Mouse (Mus musculus) intestine, postnatal 0 days (tissue): ENCODE results near the gene Fam217b. TPM values are rescaled to one million over a fixed set of nuclear protein-coding genes. Genes with fewer than 3 reads are reported as not detected.

ENCODE experiments used
- ATAC-seq: fragments of 200-750 bp; cut with Nextera tagmentation; 2 replicates; pipeline ENCODE4 v1.8.0; 2017; ENCODE audit warnings: mild to moderate bottlenecking, moderate TSS enrichment, moderate library complexity
- H3K27ac ChIP-seq: fragments of 300-500 bp; sonication (generic); 2 replicates; pipeline ENCODE4 v1.5.1; 2014; ENCODE audit warnings: mild to moderate bottlenecking, low read depth, low read length, moderate library complexity
- H3K27me3 ChIP-seq: fragments of 300-500 bp; sonication (generic); replicated peaks from 2 replicates; pipeline ENCODE4 v1.6.1; 2014; ENCODE audit warnings: low read length, mixed read lengths; ENCODE audit not compliant: control insufficient read depth, insufficient read depth
- H3K36me3 ChIP-seq: fragments of 300-500 bp; sonication (generic); 2 replicates; pipeline ENCODE4 v1.6.1; 2014; ENCODE audit warnings: mild to moderate bottlenecking, moderate library complexity; ENCODE audit not compliant: control insufficient read depth, insufficient read depth
- H3K4me1 ChIP-seq: fragments of 300-500 bp; sonication (generic); replicated peaks from 2 replicates; pipeline ENCODE4 v1.6.1; 2014; ENCODE audit warnings: antibody characterized with exemption, low read length, mixed read lengths; ENCODE audit not compliant: control insufficient read depth, insufficient read depth
- H3K4me2 ChIP-seq: fragments of 300-500 bp; sonication (generic); replicated peaks from 2 replicates; pipeline ENCODE4 v1.6.1; 2014; ENCODE audit warnings: low read depth, mild to moderate bottlenecking, moderate library complexity
- H3K4me3 ChIP-seq: fragments of 300-500 bp; sonication (generic); 2 replicates; pipeline ENCODE4 v1.5.1; 2014; ENCODE audit warnings: low read depth, low read length
- H3K9ac ChIP-seq: fragments of 300-500 bp; sonication (generic); 2 replicates; pipeline ENCODE4 v1.6.1; 2014; ENCODE audit warnings: mild to moderate bottlenecking, low read depth, low read length
- H3K9me3 ChIP-seq: fragments of 300-500 bp; sonication (generic); 2 replicates; pipeline ENCODE4 v1.6.1; 2016; ENCODE audit warnings: mixed run types; ENCODE audit not compliant: control insufficient read depth
- CTCF ChIP-seq: sonication (generic); IDR thresholded peaks from 2 replicates; pipeline ENCODE4 v1.5.1; 2016; ENCODE audit warnings: low read depth, mild to moderate bottlenecking, control low read depth, antibody characterized with exemption, moderate library complexity
- WGBS: fragments of 180-500 bp; shearing (Covaris S2); extraction: QIAGEN DNeasy Blood & Tissue Kit; methylation state at CpG from one replicate; pipeline ENCODE4 v1.1.7; 2014; 5-methylcytosine and 5-hydroxymethylcytosine counted together
- polyA plus RNA-seq: library from polyadenylated mRNA; unstranded; fragments of >200 nt; fragmentation: Nextera tagmentation; extraction: Ambion mirVana; gene quantifications from 2 replicates; pipeline ENCODE4 v1.2.1, GENCODE M21; 2015

The Fam217b gene
- polyA plus RNA-seq, 1 experiment from 2014 or later = 2.5 TPM

- ATAC-seq = no peak
- Histone ChIP-seq H3K27me3 (0 out of 2 replicates have a peak, but pooled peaks cover 3% of the 10 kb centered on the region), H3K4me1 (no peaks in the 10 kb centered on the region), H3K9ac (no peak overlapping the region), H3K4me3 (no peak overlapping the region), H3K9me3 (no peaks in the 10 kb centered on the region), H3K27ac (no peak overlapping the region), H3K4me2 (no peak overlapping the region), H3K36me3 (0 out of 2 replicates have a peak, but pooled peaks cover 6% of the 10 kb centered on the region)
- 66% methylated on average over 6 of the region's 6 CpGs for WGBS
- TF ChIP-seq CTCF = no peak
Observed at GRCm38 (mm10) chr2:178421603-178422002, 7.3 kb downstream of the Fam217b start.

- Histone ChIP-seq H3K36me3 (0 out of 2 replicates have a peak, but pooled peaks cover 6% of the 10 kb centered on the region), H3K9me3 (no peaks in the 10 kb centered on the region), H3K27ac (no peak overlapping the region), H3K4me1 (no peaks in the 10 kb centered on the region), H3K9ac (no peak overlapping the region), H3K4me2 (no peak overlapping the region), H3K4me3 (no peak overlapping the region), H3K27me3 (0 out of 2 replicates have a peak, but pooled peaks cover 3% of the 10 kb centered on the region)
- no peak for TF ChIP-seq CTCF
- WGBS = 53% methylated on average over 2 of the region's 3 CpGs
- no peak for ATAC-seq
Observed at GRCm38 (mm10) chr2:178422186-178422585, 7.9 kb downstream of the Fam217b start.

GRCm38 (mm10) chr2:178423223-178423622 is 8.9 kb downstream of the Fam217b start:
- Histone ChIP-seq H3K27ac (no peak overlapping the region), H3K4me1 (no peaks in the 10 kb centered on the region), H3K27me3 (0 out of 2 replicates have a peak, but pooled peaks cover 3% of the 10 kb centered on the region), H3K4me2 (no peak overlapping the region), H3K9me3 (no peaks in the 10 kb centered on the region), H3K9ac (no peak overlapping the region), H3K4me3 (no peak overlapping the region), H3K36me3 (0 out of 2 replicates have a peak, but pooled peaks cover 6% of the 10 kb centered on the region)
- no peak for ATAC-seq
- WGBS = 75% methylated on average over 5 of the region's 5 CpGs
- TF ChIP-seq CTCF = no peak

GRCm38 (mm10) chr2:178426229-178426628 is 11.9 kb downstream of the Fam217b start:
- WGBS = 19% methylated on average over 4 of the region's 4 CpGs
- peak; percentile 25; the same call in 1 of the 2 replicates for ATAC-seq
- Histone ChIP-seq H3K9ac (no peak overlapping the region), H3K4me3 (no peak overlapping the region), H3K4me1 (peaks cover 2% of the 10 kb centered on the region; the same call in 1 of the 2 replicates), H3K27ac (no peak overlapping the region), H3K36me3 (no peaks in the 10 kb centered on the region), H3K4me2 (no peak overlapping the region), H3K9me3 (no peaks in the 10 kb centered on the region), H3K27me3 (no peaks in the 10 kb centered on the region)
- peak; percentile 77 for TF ChIP-seq CTCF

- Histone ChIP-seq H3K27me3 (no peaks in the 10 kb centered on the region), H3K27ac (no peak overlapping the region), H3K36me3 (no peaks in the 10 kb centered on the region), H3K9me3 (no peaks in the 10 kb centered on the region), H3K4me3 (no peak overlapping the region), H3K4me2 (no peak overlapping the region), H3K9ac (no peak overlapping the region), H3K4me1 (peaks cover 8% of the 10 kb centered on the region; the same call in 1 of the 2 replicates)
- 80% methylated on average over 5 of the region's 5 CpGs for WGBS
- TF ChIP-seq CTCF = no peak
- ATAC-seq = 0 out of 2 replicates have a peak, but pooled peaks have one; percentile 27
Observed at GRCm38 (mm10) chr2:178427181-178427580, 12.9 kb downstream of the Fam217b start.

- H3K4me3 ChIP-seq = no peak overlapping the region
- no peaks in the 10 kb centered on the region for H3K36me3 ChIP-seq
- WGBS = 82% methylated on average over 9 of the region's 9 CpGs
- TF ChIP-seq CTCF = no peak
- peaks cover 8% of the 10 kb centered on the region; the same call in 1 of the 2 replicates for H3K4me1 ChIP-seq
- ATAC-seq = no peak
- H3K9ac ChIP-seq = no peak overlapping the region
- H3K9me3 ChIP-seq = no peaks in the 10 kb centered on the region
- H3K4me2 ChIP-seq = no peak overlapping the region
- H3K27me3 ChIP-seq = no peaks in the 10 kb centered on the region
- no peak overlapping the region for H3K27ac ChIP-seq
Observed at GRCm38 (mm10) chr2:178428183-178428582, 13.9 kb downstream of the Fam217b start.
